Mouse (Mus musculus): ENCODE results near the gene Cox5a.

DNA sequence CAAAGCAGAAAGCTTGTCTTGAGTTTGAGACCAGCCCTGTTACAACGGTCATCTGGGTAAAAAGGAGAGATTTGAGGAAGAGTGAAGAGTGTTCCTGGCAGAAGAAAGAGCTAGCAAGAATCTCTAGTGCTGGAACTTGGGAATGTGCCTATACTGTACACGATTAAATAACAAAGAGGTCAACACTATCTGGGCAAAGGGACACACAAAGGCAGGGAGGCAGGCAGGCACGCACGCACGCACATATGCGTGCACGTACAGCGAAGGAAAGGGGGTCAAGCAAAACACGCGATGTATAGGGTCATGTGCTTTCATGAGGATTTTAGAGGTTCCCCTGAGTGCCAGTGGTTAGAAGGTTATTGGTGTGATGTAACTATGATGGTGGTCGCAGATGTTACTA is 32.0 kb downstream of the Cox5a start:
- TF ChIP-seq CTCF (IDR thresholded peaks at IDR 0.05; ENCODE audit: low read depth) (no peak), EP300 (IDR thresholded peaks at IDR 0.05; ENCODE audit: low read depth) (no peak)

Data from liver, postnatal 0 days (tissue).